Mouse (Mus musculus) embryonic facial prominence, embryonic 15.5 days (tissue): ENCODE measurements around the gene Llgl2. TPM values are rescaled to one million over a fixed set of nuclear protein-coding genes. Genes with fewer than 3 reads are reported as not detected.

Source experiments
- ATAC-seq: fragments of 200-750 bp; cut with Nextera tagmentation; 2 replicates; pipeline ENCODE4 v1.8.0; 2017; ENCODE audit warnings: low read depth, moderate TSS enrichment; ENCODE audit not compliant: insufficient number of reproducible peaks, low FRiP score, low TSS enrichment
- H3K27ac ChIP-seq: fragments of 300-500 bp; sonication (generic); replicated peaks from 2 replicates; pipeline ENCODE4 v1.5.1; 2015; ENCODE audit warnings: mild to moderate bottlenecking, inconsistent platforms
- H3K27me3 ChIP-seq: fragments of 300-500 bp; sonication (generic); 2 replicates; pipeline ENCODE4 v1.6.1; 2015; ENCODE audit warnings: inconsistent platforms
- H3K36me3 ChIP-seq: fragments of 300-500 bp; sonication (generic); 2 replicates; pipeline ENCODE4 v1.6.1; 2015; ENCODE audit warnings: mild to moderate bottlenecking, inconsistent platforms
- H3K4me1 ChIP-seq: fragments of 300-500 bp; sonication (generic); 2 replicates; pipeline ENCODE4 v1.6.1; 2015; ENCODE audit warnings: inconsistent platforms
- H3K4me2 ChIP-seq: fragments of 300-500 bp; sonication (generic); replicated peaks from 2 replicates; pipeline ENCODE4 v1.6.1; 2015; ENCODE audit warnings: mild to moderate bottlenecking, inconsistent platforms
- H3K4me3 ChIP-seq: fragments of 300-500 bp; sonication (generic); replicated peaks from 2 replicates; pipeline ENCODE4 v1.5.1; 2015; ENCODE audit warnings: mild to moderate bottlenecking, inconsistent platforms
- H3K9ac ChIP-seq: fragments of 300-500 bp; sonication (generic); 2 replicates; pipeline ENCODE4 v1.6.1; 2015; ENCODE audit warnings: inconsistent platforms
- H3K9me3 ChIP-seq: fragments of 300-500 bp; sonication (generic); replicated peaks from 2 replicates; pipeline ENCODE4 v1.6.1; 2016; ENCODE audit warnings: inconsistent platforms
- WGBS: fragments of 180-500 bp; shearing (Covaris S2); methylation state at CpG from one replicate; pipeline ENCODE4 v1.1.7; 2015; 5-methylcytosine and 5-hydroxymethylcytosine counted together
- polyA plus RNA-seq: library from polyadenylated mRNA; unstranded; fragments of >200 nt; fragmentation: Nextera tagmentation; extraction: Ambion mirVana; gene quantifications from 2 replicates; pipeline ENCODE4 v1.2.1, GENCODE M21; 2015

Llgl2 gene
- polyA plus RNA-seq, 1 experiment from 2014 or later = 22.6 TPM

DNA sequence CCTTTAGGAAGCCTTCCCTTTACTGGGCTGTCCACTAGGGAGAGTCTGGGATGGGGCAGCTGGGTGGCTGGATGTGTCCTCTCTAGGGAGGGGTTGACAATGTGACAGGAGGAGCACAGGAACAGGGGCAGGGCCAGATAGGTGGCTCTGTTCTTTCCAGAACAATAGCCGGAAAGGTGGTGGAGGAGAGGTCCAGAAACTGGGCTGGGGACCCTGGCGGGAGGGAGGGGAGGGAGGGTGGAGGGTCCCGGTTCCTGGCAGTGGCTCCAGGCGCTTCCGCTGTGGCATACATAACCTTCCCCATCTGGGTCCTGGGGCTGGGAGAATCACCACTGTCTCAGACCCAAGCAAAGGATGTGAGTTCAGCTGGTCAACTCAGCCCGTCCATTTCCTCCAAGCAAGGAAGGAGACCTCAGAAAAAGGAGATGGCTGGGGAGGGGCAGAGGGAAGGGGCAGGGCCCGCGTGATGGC, 14.5 kb upstream of the Llgl2 start:
- peak overlapping the region; percentile 96 for H3K4me2 ChIP-seq
- 0 out of 2 replicates have a peak overlapping the region, but pooled peaks have one; percentile 12 for H3K9ac ChIP-seq
- H3K9me3 ChIP-seq = no peaks in the 10 kb centered on the region
- peak overlapping the region; percentile 81 for H3K4me3 ChIP-seq
- peaks cover 35% of the 10 kb centered on the region for H3K36me3 ChIP-seq
- H3K27ac ChIP-seq = peak overlapping the region; percentile 73
- 50% methylated on average over 8 of the region's 8 CpGs for WGBS
- H3K4me1 ChIP-seq = peaks cover 73% of the 10 kb centered on the region
- no peak for ATAC-seq
- no peaks in the 10 kb centered on the region for H3K27me3 ChIP-seq

DNA sequence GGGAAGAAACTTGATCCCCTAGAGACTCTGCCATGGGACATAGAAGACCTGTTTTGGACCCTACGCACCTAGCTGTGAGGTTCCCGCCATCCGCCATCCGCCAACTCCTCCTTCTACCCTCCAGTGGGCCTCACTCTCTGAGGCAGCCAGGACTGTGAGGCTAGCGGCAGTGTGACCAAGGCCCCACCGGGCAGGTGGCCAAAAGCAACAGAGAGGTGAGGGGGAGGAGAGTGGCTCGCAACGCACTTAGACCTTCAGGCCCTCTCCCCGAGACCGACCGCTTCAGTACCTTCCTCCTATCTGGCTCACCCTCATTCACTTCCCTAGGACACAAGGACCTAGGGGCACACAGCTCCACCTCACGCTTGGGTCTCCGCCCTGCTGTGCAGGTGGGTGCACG, 13.5 kb upstream of the Llgl2 start:
- no peaks in the 10 kb centered on the region for H3K27me3 ChIP-seq
- peak overlapping the region; percentile 96 for H3K4me2 ChIP-seq
- ATAC-seq = no peak
- WGBS = 70% methylated on average over 14 of the region's 14 CpGs
- peaks cover 78% of the 10 kb centered on the region for H3K4me1 ChIP-seq
- no peak overlapping the region for H3K9ac ChIP-seq
- H3K9me3 ChIP-seq = no peaks in the 10 kb centered on the region
- H3K4me3 ChIP-seq = peak overlapping the region; percentile 81
- H3K36me3 ChIP-seq = peaks cover 25% of the 10 kb centered on the region
- 0 out of 2 replicates have a peak overlapping the region, but pooled peaks have one; percentile 73 for H3K27ac ChIP-seq

- WGBS = 73% methylated on average over 20 of the region's 20 CpGs
- Histone ChIP-seq H3K27ac (no peak overlapping the region; the same call in 1 of the 2 replicates), H3K36me3 (peaks cover 20% of the 10 kb centered on the region), H3K4me1 (peaks cover 79% of the 10 kb centered on the region), H3K9ac (peak overlapping the region; percentile 12; the same call in 1 of the 2 replicates), H3K27me3 (no peaks in the 10 kb centered on the region), H3K4me3 (peak overlapping the region; percentile 81), H3K9me3 (no peaks in the 10 kb centered on the region), H3K4me2 (peak overlapping the region; percentile 96)
- ATAC-seq = no peak
These were observed 12.3 kb upstream of the Llgl2 start for GRCm38 (mm10) chr11:115811381-115812093.

- Histone ChIP-seq H3K9ac (0 out of 2 replicates have a peak overlapping the region, but pooled peaks have one; percentile 12), H3K27ac (peak overlapping the region; percentile 90; the same call in 1 of the 2 replicates), H3K9me3 (no peaks in the 10 kb centered on the region), H3K36me3 (peaks cover 20% of the 10 kb centered on the region), H3K4me1 (peaks cover 73% of the 10 kb centered on the region), H3K4me2 (peak overlapping the region; percentile 96), H3K4me3 (peak overlapping the region; percentile 81), H3K27me3 (no peaks in the 10 kb centered on the region)
- WGBS = 24% methylated on average over 7 of the region's 7 CpGs
- no peak for ATAC-seq
These were observed 11.8 kb upstream of the Llgl2 start for GRCm38 (mm10) chr11:115812095-115812494.

GRCm38 (mm10) chr11:115812533-115813420, 11.1 kb upstream of the Llgl2 start:
- Histone ChIP-seq H3K4me1 (peaks cover 67% of the 10 kb centered on the region), H3K36me3 (peaks cover 19% of the 10 kb centered on the region), H3K27me3 (no peaks in the 10 kb centered on the region), H3K4me3 (peak overlapping the region; percentile 81), H3K9me3 (no peaks in the 10 kb centered on the region), H3K9ac (peak overlapping the region; percentile 58), H3K4me2 (peak overlapping the region; percentile 96), H3K27ac (peak overlapping the region; percentile 90)
- ATAC-seq = no peak
- WGBS = 3% methylated on average over 28 of the region's 28 CpGs

GRCm38 (mm10) chr11:115813507-115814296, 10.1 kb upstream of the Llgl2 start, which contains the start of gene Caskin2:
Gene Caskin2, minus strand, starts transcription at chr11:115813639.
- Histone ChIP-seq H3K27ac (peak within 1 kb of the TSS; percentile 90), H3K9ac (peak within 1 kb of the TSS; percentile 78), H3K4me2 (peak within 1 kb of the TSS; percentile 96), H3K4me3 (peak within 1 kb of the TSS; percentile 81), H3K9me3 (no peaks in the 10 kb centered on the region), H3K27me3 (no peaks in the 10 kb centered on the region), H3K36me3 (peaks cover 20% of the 10 kb centered on the region), H3K4me1 (peaks cover 57% of the 10 kb centered on the region)
- ATAC-seq = peak; percentile 92
- under 1% methylated on average over 43 of the region's 44 CpGs for WGBS

- Histone ChIP-seq H3K9ac (peak within 1 kb of the TSS; percentile 78), H3K4me1 (peaks cover 46% of the 10 kb centered on the region), H3K9me3 (no peaks in the 10 kb centered on the region), H3K27me3 (no peaks in the 10 kb centered on the region), H3K36me3 (peaks cover 22% of the 10 kb centered on the region), H3K4me2 (peak within 1 kb of the TSS; percentile 96), H3K4me3 (peak within 1 kb of the TSS; percentile 81), H3K27ac (peak within 1 kb of the TSS; percentile 90)
- peak; percentile 37 for ATAC-seq
- 3% methylated on average over 79 of the region's 84 CpGs for WGBS
These were observed 9.0 kb upstream of the Llgl2 start, which contains the start of gene Tsen54 for GRCm38 (mm10) chr11:115814605-115815450. Gene Tsen54, plus strand, starts transcription at chr11:115814724.

- H3K9ac ChIP-seq = no peak overlapping the region
- H3K9me3 ChIP-seq = no peaks in the 10 kb centered on the region
- no peaks in the 10 kb centered on the region for H3K27me3 ChIP-seq
- peaks cover 42% of the 10 kb centered on the region for H3K36me3 ChIP-seq
- H3K4me1 ChIP-seq = peaks cover 21% of the 10 kb centered on the region
- H3K4me2 ChIP-seq = no peak overlapping the region
- H3K27ac ChIP-seq = no peak overlapping the region
- ATAC-seq = no peak
- 89% methylated on average over 5 of the region's 5 CpGs for WGBS
- no peak overlapping the region for H3K4me3 ChIP-seq
These were observed 6.5 kb upstream of the Llgl2 start for GRCm38 (mm10) chr11:115817331-115817730.

DNA sequence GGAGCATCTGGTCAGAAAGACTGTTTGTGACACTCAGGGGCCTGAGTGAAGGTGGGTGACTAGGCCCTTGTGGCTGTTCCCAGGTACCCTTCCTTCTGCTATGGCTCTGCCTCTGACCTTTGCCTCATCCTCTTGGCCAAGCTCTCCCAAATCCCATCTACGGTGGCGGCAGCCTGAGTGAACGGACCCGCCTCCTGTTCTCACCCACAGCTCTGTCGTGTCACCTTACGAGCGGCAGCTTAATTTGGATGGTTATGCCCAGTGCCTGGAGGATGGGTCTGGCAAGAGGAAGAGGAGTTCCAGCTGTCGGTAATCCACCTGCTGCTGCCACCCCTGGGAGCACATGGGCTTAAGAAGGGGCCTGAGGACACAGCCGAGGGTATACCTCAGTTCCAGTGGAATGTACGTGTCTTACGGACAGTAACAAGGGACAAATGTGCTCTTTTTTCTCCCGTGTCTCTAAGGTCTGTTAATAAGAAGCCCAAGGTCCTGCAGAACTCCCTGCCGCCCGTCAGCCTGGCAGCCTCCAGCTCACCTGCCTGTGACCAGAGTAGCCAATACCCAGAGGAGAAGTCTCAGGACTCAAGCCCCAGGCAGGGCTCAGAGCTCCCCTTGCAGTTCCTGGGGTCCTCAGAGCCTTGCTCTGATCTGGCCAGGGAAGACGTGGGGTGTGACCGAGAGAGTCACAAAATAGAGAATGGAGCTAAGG, 3.8 kb upstream of the Llgl2 start:
- peaks cover 47% of the 10 kb centered on the region for H3K36me3 ChIP-seq
- no peak overlapping the region for H3K27ac ChIP-seq
- 87% methylated on average over 16 of the region's 16 CpGs for whole genome bisulfite sequencing
- peaks cover 25% of the 10 kb centered on the region for H3K4me1 ChIP-seq
- no peak overlapping the region for H3K9ac ChIP-seq
- no peak overlapping the region for H3K4me3 ChIP-seq
- H3K27me3 ChIP-seq = peaks cover 10% of the 10 kb centered on the region
- H3K9me3 ChIP-seq = no peaks in the 10 kb centered on the region
- ATAC-seq = no peak
- H3K4me2 ChIP-seq = no peak overlapping the region
